22 mouse cellular contexts compared by ENCODE assay signal in the genomic region with DNA sequence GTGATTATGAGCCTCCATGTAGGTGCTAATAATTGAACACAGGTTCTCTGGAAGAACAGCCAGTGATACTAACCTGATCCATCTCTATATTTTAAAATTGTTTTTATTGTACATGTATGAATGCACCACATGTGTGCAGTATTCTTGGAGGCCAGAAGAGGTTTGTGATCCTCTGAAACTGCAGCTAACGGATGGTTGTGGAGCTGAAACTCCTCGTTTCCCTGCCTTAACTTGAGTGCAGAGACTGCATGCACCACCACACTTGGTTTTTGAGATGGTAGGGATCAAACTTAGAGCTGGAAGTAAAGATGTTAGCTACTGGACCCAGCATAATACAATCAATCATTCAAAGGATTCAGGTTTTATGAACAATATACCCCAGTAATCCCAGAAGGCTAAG. TPM values are rescaled to one million over a fixed set of nuclear protein-coding genes. Genes with fewer than 3 reads are reported as not detected.
DNase-seq lines count a peak whose midpoint lies in the region; ATAC-seq and TF ChIP-seq lines count a peak whose summit lies in the region.
"Had no signal": no experiment of that assay in that cellular context is flagged by ENCODE, and none has a peak within 500 bp of the region (broad histone marks: within the 10 kb centered on the region; RNA-seq: fewer than 3 reads in every experiment).

No protein-coding gene starts in this region.

- no peak for TF ChIP-seq POLR2A in MEL (IDR thresholded peaks at IDR 0.05; ENCODE audit: control insufficient read depth in 1 of 2, insufficient read depth in 1 of 2, low read depth in 1 of 2, low read length in 2 of 2, poor library complexity in 1 of 2)

- no peaks in the 10 kb centered on the region; the same call in 1 of the 2 replicates for H3K9me3 ChIP-seq in midbrain, embryonic 11.5 days (ENCODE audit: control insufficient read depth, low read length)
- 0 out of 2 replicates have a peak, but pooled peaks cover 6% of the 10 kb centered on the region for H3K9me3 ChIP-seq in midbrain, embryonic 14.5 days (ENCODE audit: control insufficient read depth, low read length)
- no peaks in the 10 kb centered on the region for H3K9me3 ChIP-seq in MEL (replicated peaks; ENCODE audit: insufficient read depth, low read length)
- H3K9me3 ChIP-seq: G1E had no signal

- H3K4me2 ChIP-seq in midbrain, embryonic 11.5 days = no peak overlapping the region
- no peak overlapping the region for H3K4me2 ChIP-seq in midbrain, embryonic 14.5 days (ENCODE audit: low read length)

- H3K4me3 ChIP-seq in midbrain, embryonic 11.5 days (ENCODE audit: low read depth, low read length) = no peak overlapping the region
- no peak overlapping the region for H3K4me3 ChIP-seq in midbrain, embryonic 14.5 days (replicated peaks; ENCODE audit: low read depth, low read length)
- no peak overlapping the region for H3K4me3 ChIP-seq in MEL (ENCODE audit: control insufficient read depth in 1 of 2, insufficient read depth in 1 of 2, low read depth in 2 of 2, low read length in 2 of 2)

- H3K4me1 ChIP-seq in midbrain, embryonic 11.5 days (ENCODE audit: control insufficient read depth, insufficient read depth, low read length) = no peaks in the 10 kb centered on the region
- no peaks in the 10 kb centered on the region for H3K4me1 ChIP-seq in midbrain, embryonic 14.5 days (ENCODE audit: control insufficient read depth, insufficient read depth, low read length)
- H3K4me1 ChIP-seq in MEL (ENCODE audit: control insufficient read depth in 1 of 2, insufficient read depth in 2 of 2, low read length in 2 of 2) = peaks cover 9 to 11% of the 10 kb centered on the region in 2 experiments

- WGBS in midbrain, embryonic 11.5 days = 83% methylated on average over 2 of the region's 2 CpGs
- 91% methylated on average over 2 of the region's 2 CpGs for WGBS in midbrain, embryonic 14.5 days

- H3K79me2 ChIP-seq in MEL (ENCODE audit: control insufficient read depth, insufficient read depth, low read length, poor library complexity) = peaks cover 81% of the 10 kb centered on the region

- peaks cover 4% of the 10 kb centered on the region; the same call in 1 of the 2 replicates for H3K36me3 ChIP-seq in midbrain, embryonic 11.5 days (ENCODE audit: control insufficient read depth, insufficient read depth, low read length)
- H3K36me3 ChIP-seq in midbrain, embryonic 14.5 days (ENCODE audit: control insufficient read depth, insufficient read depth, low read length) = peaks cover 21% of the 10 kb centered on the region
- H3K36me3 ChIP-seq in MEL (ENCODE audit: control insufficient read depth in 1 of 2, insufficient read depth in 2 of 2, low read length in 2 of 2) = peaks cover 65 to 70% of the 10 kb centered on the region in 2 experiments

- TF ChIP-seq RAD21 in MEL (IDR thresholded peaks at IDR 0.05; ENCODE audit: low read depth, low read length) = no peak

- TF ChIP-seq EP300 in MEL (IDR thresholded peaks at IDR 0.05; ENCODE audit: low read depth in 1 of 2, low read length in 2 of 2) = no peak

- no peaks in the 10 kb centered on the region for H3K27me3 ChIP-seq in midbrain, embryonic 11.5 days (ENCODE audit: control insufficient read depth, insufficient read depth, low read length)
- no peaks in the 10 kb centered on the region for H3K27me3 ChIP-seq in midbrain, embryonic 14.5 days (ENCODE audit: control insufficient read depth, insufficient read depth, low read length)
- no peaks in the 10 kb centered on the region for H3K27me3 ChIP-seq in MEL (ENCODE audit: control insufficient read depth in 1 of 2, insufficient read depth in 2 of 2, low read length in 2 of 2)
- H3K27me3 ChIP-seq: CH12.LX, Patski had no signal

- no peak overlapping the region for H3K27ac ChIP-seq in midbrain, embryonic 11.5 days (ENCODE audit: low read depth, low read length)
- H3K27ac ChIP-seq in midbrain, embryonic 14.5 days (replicated peaks; ENCODE audit: low read depth, low read length) = no peak overlapping the region
- H3K27ac ChIP-seq in MEL (ENCODE audit: control insufficient read depth, low read depth, low read length) = no peak overlapping the region

- DNase-seq in heart, adult 11 months = peak; percentile 44
- DNase-seq in heart, postnatal 10 days = no peak
- peak; percentile 67 for DNase-seq in midbrain, embryonic 11.5 days (ENCODE audit: low spot score, missing footprints)
- DNase-seq in midbrain, embryonic 14.5 days = no peak
- DNase-seq in MEL (ENCODE audit: low read depth, low spot score) = no peak
- no peak for DNase-seq in ovary, postnatal 10 days (ENCODE audit: low spot score)
- DNase-seq: adrenal gland, adult 2 months; adrenal gland, adult 8-10 months; adrenal gland, postnatal 10 days; adrenal gland, postnatal 14 days; adrenal gland, postnatal 25 days; adrenal gland, postnatal 36 days; B cell, adult 2 months; cerebellum, adult 11 months; cerebellum, adult 11-12 months; cerebellum, adult 18-20 months; cerebellum, adult 2 months had no signal

- intact Hi-C loops in heart, postnatal 10 days (cut with DNase I) = no loop called here

- no peak for ATAC-seq in midbrain, embryonic 11.5 days (ENCODE audit: low FRiP score)
- ATAC-seq in midbrain, embryonic 14.5 days (ENCODE audit: low FRiP score, low TSS enrichment) = no peak
- ATAC-seq: activated CD4-positive, CD25-positive, alpha-beta regulatory T cell, adult 4 months; CD4-positive, CD25-positive, alpha-beta regulatory T cell, adult 4 months; Patski had no signal

- no peak overlapping the region for H3K9ac ChIP-seq in midbrain, embryonic 11.5 days (ENCODE audit: low read length)
- H3K9ac ChIP-seq in midbrain, embryonic 14.5 days (replicated peaks; ENCODE audit: low read length) = no peak overlapping the region
- no peak overlapping the region for H3K9ac ChIP-seq in MEL (ENCODE audit: control insufficient read depth, low read depth, low read length, poor library complexity, severe bottlenecking)

- TF ChIP-seq CTCF in MEL (IDR thresholded peaks at IDR 0.05 in 2 of 3, conservative IDR thresholded peaks at IDR 0.05 in 1 of 3; ENCODE audit: control insufficient read depth in 1 of 3, insufficient read depth in 1 of 3, low read depth in 2 of 3, low read length in 3 of 3, poor library complexity in 1 of 3, severe bottlenecking in 1 of 3) = no peak

TF ChIP-seq in MEL, 35 proteins besides CTCF, POLR2A, EP300 and RAD21:
- TF ChIP-seq CHD1 (IDR thresholded peaks at IDR 0.05; ENCODE audit: low read depth, low read length) = 0 out of 2 replicates have a peak, but pooled peaks have one; percentile 56
- TF ChIP-seq MAZ (IDR thresholded peaks at IDR 0.05; ENCODE audit: low read depth, low read length) = no peak
- 0 out of 2 replicates have a peak, but pooled peaks have one; percentile 3 for TF ChIP-seq POLR2AphosphoS2 (IDR thresholded peaks at IDR 0.05; ENCODE audit: low read length)
TF ChIP-seq in MEL: peak in this region for 2.

RNA-seq across cellular contexts. Expression of a gene that starts 8.5 kb away (rescaled TPM):
- 10 to 100 TPM; 89.1 to 98.3 TPM for total RNA-seq in heart, postnatal 10 days (2021)
- polyA plus RNA-seq in midbrain, embryonic 11.5 days (2014; fragmentation: Nextera tagmentation; extraction: Ambion mirVana) = 37.8 and 40.2 TPM in 2 replicates
- polyA plus RNA-seq in midbrain, embryonic 14.5 days (2014; fragmentation: Nextera tagmentation; extraction: Ambion mirVana) = 19.2 and 21.3 TPM in 2 replicates
- total RNA-seq in MEL (2012; rRNA removed) = 139 and 145 TPM in 2 replicates
- polyA plus RNA-seq in MEL (2012; ENCODE audit: insufficient read depth in 1 of 2, insufficient read length in 2 of 2, low read depth in 1 of 2, low replicate concordance in 2 of 2, missing spikeins in 1 of 2) = 100 to 1,000 TPM; 111 to 172 TPM

RNA-seq across cellular contexts. Expression of a gene that starts 34.4 kb away (rescaled TPM):
- total RNA-seq in heart, postnatal 10 days (2021) = 10 to 100 TPM; 11.0 to 12.3 TPM
- polyA plus RNA-seq in midbrain, embryonic 11.5 days (2014; fragmentation: Nextera tagmentation; extraction: Ambion mirVana) = 32.4 and 32.5 TPM in 2 replicates
- polyA plus RNA-seq in midbrain, embryonic 14.5 days (2014; fragmentation: Nextera tagmentation; extraction: Ambion mirVana) = 14.4 and 21.7 TPM in 2 replicates
- total RNA-seq in MEL (2012; rRNA removed) = 13.9 and 16.0 TPM in 2 replicates
- polyA plus RNA-seq in MEL (2012; ENCODE audit: insufficient read depth in 1 of 2, insufficient read length in 2 of 2, low read depth in 1 of 2, low replicate concordance in 2 of 2, missing spikeins in 1 of 2) = 10 to 100 TPM in 1 of 2 experiments, not detected in 1; 15.7 TPM

RNA-seq across cellular contexts. Expression of a gene that starts 39.9 kb away (rescaled TPM):
- 10 to 100 TPM; 51.5 to 60.6 TPM for total RNA-seq in heart, postnatal 10 days (2021)
- polyA plus RNA-seq in midbrain, embryonic 11.5 days (2014; fragmentation: Nextera tagmentation; extraction: Ambion mirVana) = 85.6 and 89.5 TPM in 2 replicates
- polyA plus RNA-seq in midbrain, embryonic 14.5 days (2014; fragmentation: Nextera tagmentation; extraction: Ambion mirVana) = 54.8 and 71.6 TPM in 2 replicates
- total RNA-seq in MEL (2012; rRNA removed) = 80.6 and 86.9 TPM in 2 replicates
- polyA plus RNA-seq in MEL (2012; ENCODE audit: insufficient read depth in 1 of 2, insufficient read length in 2 of 2, low read depth in 1 of 2, low replicate concordance in 2 of 2, missing spikeins in 1 of 2) = 10 to 100 TPM in 1 of 2 experiments, not detected in 1; 45.9 TPM

Comparison
In these comparisons a context has a peak if more than half of its experiments do, and no peak if none do; other contexts are left out.
1. DNase-seq: peak in heart, adult 11 months (single experiment) and midbrain, embryonic 11.5 days (single experiment); none in heart, postnatal 10 days (0 of 2), midbrain, embryonic 14.5 days (single experiment), MEL (single experiment) and ovary, postnatal 10 days (single experiment).